ENCODE assay signal across 17 mouse cellular contexts in genomic region chr1:118553451-118553850, GRCm38 (mm10).
"Had no signal": no experiment of that assay in that cellular context is flagged by ENCODE, and none has a peak within 500 bp of the region (broad histone marks: within the 10 kb centered on the region; RNA-seq: fewer than 3 reads in every experiment).

No protein-coding gene starts in this region.

- H3K4me3 ChIP-seq: layer of hippocampus, adult 2 months; liver, embryonic 12.5 days; liver, embryonic 15.5 days; midbrain, embryonic 12.5 days; midbrain, embryonic 15.5 days; neural tube, embryonic 12.5 days; neural tube, embryonic 15.5 days had no signal

- H3K4me1 ChIP-seq: liver, embryonic 12.5 days; liver, embryonic 15.5 days; midbrain, embryonic 12.5 days; midbrain, embryonic 15.5 days; neural tube, embryonic 12.5 days; neural tube, embryonic 15.5 days had no signal

- DNase-seq: kidney, adult 18-20 months; kidney, adult 9 months; kidney, postnatal 14 days; kidney, postnatal 4 days; layer of hippocampus, adult 9-11 months; lung, embryonic 14.5 days; retina, postnatal 1 day; right cerebral cortex, postnatal 25 days; thymus, adult 18-20 months; thymus, postnatal 14 days had no signal
